Mouse (Mus musculus) frontal cortex, postnatal 14 days (tissue): ENCODE measurements around the gene Grem2.

Experiments used
- DNase-seq, 2 experiments: peaks; one replicate each; pipeline ENCODE4 v3.0.0; 2022; ENCODE audit warnings: low spot score in 2 of 2

Gene Grem2

GRCm38 (mm10) chr1:174921298-174921955, at the start of gene Grem2:
Gene Grem2 (minus strand): TSS chr1:174921819.
- peak; percentile 40 to 57 for DNase-seq

GRCm38 (mm10) chr1:174959837-174960236, 38.2 kb upstream of the Grem2 start:
- DNase-seq: no peak

- DNase-seq: no peak
Observed at GRCm38 (mm10) chr1:174931003-174931619, 9.5 kb upstream of the Grem2 start.

GRCm38 (mm10) chr1:174929459-174930181, 8.0 kb upstream of the Grem2 start:
- no peak for DNase-seq

GRCm38 (mm10) chr1:174918949-174919348, 2.7 kb downstream of the Grem2 start:
- no peak for DNase-seq

- DNase-seq: no peak
Observed at GRCm38 (mm10) chr1:174918236-174918870, 3.3 kb downstream of the Grem2 start.

- no peak for DNase-seq
Observed at GRCm38 (mm10) chr1:174909834-174910233, 11.8 kb downstream of the Grem2 start.

GRCm38 (mm10) chr1:174908232-174908631, 13.4 kb downstream of the Grem2 start:
- DNase-seq: no peak

GRCm38 (mm10) chr1:174907637-174908036, 14.0 kb downstream of the Grem2 start:
- DNase-seq: no peak

- DNase-seq: no peak
Observed at GRCm38 (mm10) chr1:174902755-174903154, 18.9 kb downstream of the Grem2 start.

- no peak for DNase-seq
Observed at GRCm38 (mm10) chr1:174892471-174892870, 29.1 kb downstream of the Grem2 start.

GRCm38 (mm10) chr1:174888684-174889405, 32.8 kb downstream of the Grem2 start:
- DNase-seq: no peak

GRCm38 (mm10) chr1:174888073-174888472, 33.5 kb downstream of the Grem2 start:
- no peak for DNase-seq

GRCm38 (mm10) chr1:174882496-174882895, 39.1 kb downstream of the Grem2 start:
- no peak for DNase-seq

GRCm38 (mm10) chr1:174875173-174875572, 46.4 kb downstream of the Grem2 start:
- no peak for DNase-seq

- DNase-seq: no peak
Observed at GRCm38 (mm10) chr1:174860407-174861118, 61.1 kb downstream of the Grem2 start.

- DNase-seq: no peak
Observed at GRCm38 (mm10) chr1:174856188-174856587, 65.4 kb downstream of the Grem2 start.

GRCm38 (mm10) chr1:174844786-174845185, 76.8 kb downstream of the Grem2 start:
- no peak for DNase-seq

- no peak for DNase-seq
Observed at GRCm38 (mm10) chr1:174836861-174837260, 84.8 kb downstream of the Grem2 start.

- DNase-seq: no peak
Observed at GRCm38 (mm10) chr1:174826562-174826961, 95.1 kb downstream of the Grem2 start.

- DNase-seq: no peak
Observed at GRCm38 (mm10) chr1:174811846-174812245, 109.8 kb downstream of the Grem2 start.
